Mouse (Mus musculus) cerebellum, adult 2 months (tissue): ENCODE results near the gene Gm30083. TPM values are rescaled to one million over a fixed set of nuclear protein-coding genes. Genes with fewer than 3 reads are reported as not detected.

Experiments used
- DNase-seq, 2 experiments: peaks; one replicate each; pipeline ENCODE4 v3.0.0; 2021
- H3K27ac ChIP-seq: fragments of 200-500 bp; 2 replicates; pipeline ENCODE4 v1.5.1; 2012; ENCODE audit warnings: low read length, control low read depth, inconsistent platforms; ENCODE audit not compliant: insufficient read depth
- H3K27me3 ChIP-seq: fragments of 200-500 bp; 2 replicates; pipeline ENCODE4 v1.6.1; 2012; ENCODE audit warnings: inconsistent platforms, mild to moderate bottlenecking, low read length, moderate library complexity; ENCODE audit not compliant: control insufficient read depth, insufficient read depth
- H3K4me1 ChIP-seq: fragments of 200-500 bp; 2 replicates; pipeline ENCODE4 v1.6.1; 2011; ENCODE audit warnings: low read length; ENCODE audit not compliant: control insufficient read depth, insufficient read depth
- H3K4me3 ChIP-seq: fragments of 200-500 bp; replicated peaks from 2 replicates; pipeline ENCODE3; 2011; ENCODE audit warnings: mild to moderate bottlenecking, low read depth, low read length, control low read depth; ENCODE audit not compliant: insufficient read depth
- CTCF ChIP-seq: fragments of 200-500 bp; IDR thresholded peaks from 2 replicates; pipeline ENCODE4 v1.5.1; 2011; ENCODE audit warnings: low read depth, mild to moderate bottlenecking, control low read depth, low read length, moderate library complexity, borderline replicate concordance; ENCODE audit not compliant: insufficient read depth
- POLR2A ChIP-seq: fragments of 200-500 bp; IDR thresholded peaks from 2 replicates; pipeline ENCODE4 v1.6.1; 2011; ENCODE audit warnings: low read length, control low read depth, borderline replicate concordance; ENCODE audit not compliant: insufficient read depth
- WGBS: fragments of 180-500 bp; shearing (Covaris S2); methylation state at CpG from one replicate; pipeline ENCODE4 v1.1.7; 2018; 5-methylcytosine and 5-hydroxymethylcytosine counted together
- polyA plus RNA-seq: library from polyadenylated mRNA; depleted of rRNA; stranded (reverse); fragments of >200 nt; gene quantifications from 2 replicates; pipeline ENCODE4 v1.2.3, GENCODE M21; 2012; rRNA removed

The Gm30083 gene
- not detected in 2 replicates for polyA plus RNA-seq

DNA sequence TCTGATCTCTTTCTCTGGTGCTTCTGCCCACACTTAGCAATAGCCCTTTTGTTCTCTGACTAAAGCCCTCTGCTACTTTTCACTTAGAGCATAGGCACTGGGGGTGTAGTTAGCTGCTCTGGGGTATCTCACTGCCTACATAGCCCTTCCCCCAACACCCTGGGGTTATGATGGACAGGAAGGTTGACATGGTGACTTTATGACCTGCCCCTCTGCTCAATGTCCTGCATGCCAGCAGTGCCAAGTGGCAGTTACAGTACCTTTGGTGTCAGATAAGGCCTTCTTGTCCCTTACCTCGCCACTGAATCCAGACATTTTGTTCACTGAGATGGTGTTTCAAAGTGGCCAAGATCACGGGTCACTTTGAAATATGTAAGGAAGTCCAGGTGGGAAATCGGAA, at the start of gene Gm30083:
Gene Gm30083 (minus strand): TSS at position 120 of the 400 bp plus-strand sequence.
- no peak for DNase-seq
- TF ChIP-seq POLR2A (no peak), CTCF (no peak)
- 86% methylated on average over 3 of the region's 3 CpGs for WGBS
- Histone ChIP-seq H3K4me3 (no peak within 1 kb of the TSS), H3K27me3 (no peaks in the 10 kb centered on the region), H3K27ac (no peak within 1 kb of the TSS), H3K4me1 (no peaks in the 10 kb centered on the region)

- WGBS, result 89% methylated on average over 6 of the region's 6 CpGs
- Histone ChIP-seq H3K27ac (no peak within 1 kb of the TSS), H3K4me1 (0 out of 2 replicates have a peak, but pooled peaks cover 4% of the 10 kb centered on the region), H3K27me3 (no peaks in the 10 kb centered on the region), H3K4me3 (no peak within 1 kb of the TSS)
- DNase-seq, result no peak
- no peak for TF ChIP-seq POLR2A
- no peak for TF ChIP-seq CTCF
These were observed 37.5 kb upstream of the Gm30083 start, which contains the start of gene Antxrl for GRCm38 (mm10) chr14:34052516-34052915. TSS of gene Antxrl (plus strand) at chr14:34052707.

DNA sequence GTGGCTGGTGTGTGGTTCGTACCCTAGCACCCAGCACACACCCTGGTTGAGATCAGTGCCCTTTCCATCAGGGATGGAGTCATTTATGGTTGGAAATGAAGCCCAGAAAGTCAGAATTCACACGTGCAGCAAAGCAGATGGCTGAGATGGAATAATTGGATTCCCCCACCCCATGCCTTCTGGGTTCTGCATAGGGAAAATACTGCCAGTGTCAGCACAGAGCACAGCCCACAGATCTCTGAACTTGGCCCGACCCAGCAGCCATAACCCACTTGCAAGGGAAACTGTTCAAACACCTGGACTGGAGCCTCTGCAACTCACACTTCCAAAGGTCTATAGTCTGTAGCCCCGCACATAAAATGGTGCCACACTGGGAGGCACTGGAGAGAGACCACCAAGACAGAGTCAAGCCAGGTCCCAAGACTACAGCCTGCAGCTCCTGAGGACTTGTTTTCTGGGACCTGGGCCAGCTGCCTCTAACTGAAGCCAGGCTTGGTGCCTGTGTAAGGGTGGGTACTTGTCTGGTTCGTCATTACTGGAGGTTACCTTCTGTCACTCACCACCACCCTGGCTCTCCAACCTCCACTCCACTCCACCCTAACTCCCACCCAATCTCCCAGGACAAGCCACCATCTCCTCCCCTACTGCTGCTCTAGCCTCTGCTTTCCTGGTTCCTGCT, 35.3 kb upstream of the Gm30083 start:
- Histone ChIP-seq H3K27ac (no peak overlapping the region), H3K4me3 (no peak overlapping the region), H3K4me1 (0 out of 2 replicates have a peak, but pooled peaks cover 4% of the 10 kb centered on the region), H3K27me3 (no peaks in the 10 kb centered on the region)
- 29% methylated on average over 5 of the region's 5 CpGs for WGBS
- DNase-seq, result no peak
- TF ChIP-seq CTCF (no peak), POLR2A (no peak)

DNA sequence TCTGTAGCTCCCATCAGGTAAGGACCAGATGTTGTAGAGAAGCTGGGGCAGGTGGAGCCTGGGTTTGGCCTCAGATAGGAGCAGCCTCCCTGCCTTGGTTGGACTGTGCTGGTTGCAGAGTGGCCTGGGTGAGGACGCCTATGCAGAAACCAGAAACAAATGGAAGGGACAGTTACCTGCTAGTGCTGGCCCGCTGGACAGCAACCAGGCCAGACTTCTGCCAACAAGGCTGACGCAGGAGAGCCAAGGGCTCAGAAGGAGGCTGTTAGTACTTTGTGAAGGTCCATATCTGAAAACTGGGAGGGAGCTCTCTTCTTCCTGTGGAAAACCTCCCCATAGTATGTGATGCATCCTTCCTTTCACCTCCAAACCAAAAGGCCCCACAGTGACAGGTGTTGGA, 28.4 kb upstream of the Gm30083 start:
- no peaks in the 10 kb centered on the region for H3K27me3 ChIP-seq
- no peak overlapping the region for H3K27ac ChIP-seq
- H3K4me1 ChIP-seq, result no peaks in the 10 kb centered on the region
- peak in 1 of 2 experiments; percentile 12 for DNase-seq
- TF ChIP-seq POLR2A (no peak), CTCF (no peak)
- H3K4me3 ChIP-seq, result no peak overlapping the region
- WGBS, result 31% methylated on average over 3 of the region's 3 CpGs

GRCm38 (mm10) chr14:34041241-34041640, 26.3 kb upstream of the Gm30083 start:
- no peak overlapping the region for H3K4me3 ChIP-seq
- no peak overlapping the region for H3K27ac ChIP-seq
- DNase-seq, result no peak
- TF ChIP-seq CTCF (no peak), POLR2A (no peak)
- H3K27me3 ChIP-seq, result no peaks in the 10 kb centered on the region
- WGBS, result 72% methylated on average over 4 of the region's 4 CpGs
- H3K4me1 ChIP-seq, result no peaks in the 10 kb centered on the region

DNA sequence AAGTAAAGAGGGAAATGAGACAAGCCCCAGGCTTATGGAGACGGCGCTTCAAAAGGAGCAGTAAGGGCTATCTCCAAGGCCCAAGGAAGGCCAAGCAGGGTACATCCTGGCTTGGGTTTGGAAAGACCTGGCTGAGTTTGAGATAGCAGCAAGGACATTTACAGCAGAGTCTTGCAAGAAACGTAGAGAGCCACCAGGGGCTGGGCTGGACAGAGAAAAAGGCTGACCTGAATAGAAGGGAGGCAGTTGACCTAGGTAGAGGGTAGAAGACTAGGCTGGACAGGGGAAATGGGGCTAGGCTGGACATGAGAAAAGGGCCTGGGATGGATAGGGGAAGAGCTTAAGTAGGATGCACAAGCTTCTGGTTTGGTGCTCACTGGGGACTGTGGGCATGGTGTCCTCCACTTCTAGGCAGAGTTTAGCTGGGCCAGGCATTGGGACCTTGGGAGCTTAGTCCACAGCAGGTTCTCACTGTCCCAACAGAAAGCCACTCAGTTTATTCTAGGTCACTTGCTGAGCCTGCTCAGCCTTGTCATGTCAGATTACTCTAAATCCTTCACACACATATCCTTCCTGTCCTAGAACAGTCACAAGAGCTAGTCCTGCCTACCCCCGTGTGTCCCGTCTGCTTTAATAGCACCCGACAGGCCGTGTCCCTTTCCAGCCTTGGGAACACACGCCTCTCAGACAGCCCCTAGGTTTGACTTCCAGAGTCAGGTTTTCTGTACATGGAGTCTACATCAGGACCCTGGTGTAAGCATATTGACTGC, 19.0 kb upstream of the Gm30083 start:
- no peak overlapping the region for H3K27ac ChIP-seq
- WGBS, result 88% methylated on average over 8 of the region's 8 CpGs
- DNase-seq, result no peak

GRCm38 (mm10) chr14:34026710-34027109, 11.7 kb upstream of the Gm30083 start:
- Histone ChIP-seq H3K4me1 (no peaks in the 10 kb centered on the region), H3K27me3 (no peaks in the 10 kb centered on the region), H3K27ac (no peak overlapping the region), H3K4me3 (no peak overlapping the region)
- 84% methylated on average over 2 of the region's 2 CpGs for WGBS
- DNase-seq, result no peak
- TF ChIP-seq CTCF, result no peak
- TF ChIP-seq POLR2A, result no peak

More for the DNA sequence above, 19.0 kb upstream of the Gm30083 start:
- no peak for TF ChIP-seq CTCF
- TF ChIP-seq POLR2A, result no peak
- Histone ChIP-seq H3K27me3 (no peaks in the 10 kb centered on the region), H3K4me1 (no peaks in the 10 kb centered on the region), H3K4me3 (no peak overlapping the region)

DNA sequence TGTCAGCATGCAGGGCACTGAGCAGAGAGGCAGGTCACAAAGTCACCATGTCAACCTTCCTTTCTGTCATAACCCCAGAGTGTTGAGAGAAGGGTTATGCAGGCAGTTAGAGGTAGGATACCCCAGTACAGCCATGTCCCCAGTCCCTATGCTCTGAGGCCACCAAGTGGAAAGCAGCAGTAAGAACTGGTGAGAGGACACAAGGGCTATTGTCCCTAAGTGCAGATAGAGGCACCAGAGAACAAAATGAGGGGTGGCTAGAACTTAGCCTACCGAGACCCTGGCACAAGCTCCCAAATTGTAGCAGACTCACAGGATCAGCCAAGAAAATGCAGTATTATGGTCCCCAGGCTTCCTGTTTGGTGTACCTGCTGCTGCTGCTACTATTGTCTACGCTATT, 2.0 kb upstream of the Gm30083 start:
- TF ChIP-seq CTCF, result no peak
- TF ChIP-seq POLR2A, result no peak
- H3K4me1 ChIP-seq, result no peaks in the 10 kb centered on the region
- H3K4me3 ChIP-seq, result no peak overlapping the region
- H3K27ac ChIP-seq, result no peak overlapping the region
- 83% methylated on average over 2 of the region's 2 CpGs for WGBS
- H3K27me3 ChIP-seq, result no peaks in the 10 kb centered on the region
- DNase-seq, result no peak
